Mouse (Mus musculus): ENCODE data around the gene Mbtps1. TPM values are rescaled to one million over a fixed set of nuclear protein-coding genes. Genes with fewer than 3 reads are reported as not detected.

Mbtps1 gene
- polyA plus RNA-seq, 1 experiment from 2014 or later = 48.5 TPM

Other genes with a start within 250 kb of the Mbtps1 start
- gene Hsbp1, start 214.2 kb downstream of the Mbtps1 start, polyA plus RNA-seq (2015; fragmentation: Nextera tagmentation; extraction: Ambion mirVana) = 708 and 827 TPM in 2 replicates
- gene Mlycd, start 163.9 kb downstream of the Mbtps1 start, polyA plus RNA-seq (2015; fragmentation: Nextera tagmentation; extraction: Ambion mirVana) = 15.8 and 16.0 TPM in 2 replicates
- gene Osgin1, start 124.6 kb downstream of the Mbtps1 start, polyA plus RNA-seq (2015; fragmentation: Nextera tagmentation; extraction: Ambion mirVana) = 0.35 and 0.82 TPM in 2 replicates
- gene Necab2, start 112.0 kb downstream of the Mbtps1 start, polyA plus RNA-seq (2015; fragmentation: Nextera tagmentation; extraction: Ambion mirVana) = 35.3 and 45.3 TPM in 2 replicates
- not detected in 2 replicates for gene Slc38a8, start 57.0 kb downstream of the Mbtps1 start, polyA plus RNA-seq (2015; fragmentation: Nextera tagmentation; extraction: Ambion mirVana)
- gene Hsdl1, start 16.4 kb upstream of the Mbtps1 start, polyA plus RNA-seq (2015; fragmentation: Nextera tagmentation; extraction: Ambion mirVana) = 129 and 137 TPM in 2 replicates
- gene Dnaaf1, start 16.5 kb upstream of the Mbtps1 start, polyA plus RNA-seq (2015; fragmentation: Nextera tagmentation; extraction: Ambion mirVana) = 0.20 and 0.45 TPM in 2 replicates
- 11.8 and 15.0 TPM in 2 replicates for gene Taf1c, start 46.5 kb upstream of the Mbtps1 start, polyA plus RNA-seq (2015; fragmentation: Nextera tagmentation; extraction: Ambion mirVana)
- 0.10 and 0.11 TPM in 2 replicates for gene Adad2, start 54.0 kb upstream of the Mbtps1 start, polyA plus RNA-seq (2015; fragmentation: Nextera tagmentation; extraction: Ambion mirVana)
- gene Kcng4, start 76.9 kb upstream of the Mbtps1 start, polyA plus RNA-seq (2015; fragmentation: Nextera tagmentation; extraction: Ambion mirVana) = 0.09 and 0.14 TPM in 2 replicates
- 5.9 and 6.2 TPM in 2 replicates for gene Wfdc1, start 107.6 kb upstream of the Mbtps1 start, polyA plus RNA-seq (2015; fragmentation: Nextera tagmentation; extraction: Ambion mirVana)
- 0.36 and 0.41 TPM in 2 replicates for gene Atp2c2, start 141.3 kb upstream of the Mbtps1 start, polyA plus RNA-seq (2015; fragmentation: Nextera tagmentation; extraction: Ambion mirVana)
- 10.0 and 12.0 TPM in 2 replicates for gene Tldc1, start 219.7 kb upstream of the Mbtps1 start, polyA plus RNA-seq (2015; fragmentation: Nextera tagmentation; extraction: Ambion mirVana)

Measured in neural tube, embryonic 15.5 days (tissue).